Mouse (Mus musculus) cortical plate, adult 2 months (tissue): ENCODE data around the gene Tns1.

ENCODE experiments used
- CTCF ChIP-seq: fragments of 200-500 bp; IDR thresholded peaks from 2 replicates; pipeline ENCODE4 v1.5.1; 2011; ENCODE audit warnings: mild to moderate bottlenecking, control low read depth, low read length; ENCODE audit not compliant: insufficient read depth; ENCODE audit errors: extremely low read depth
- POLR2A ChIP-seq: fragments of 200-500 bp; IDR thresholded peaks from 2 replicates; pipeline ENCODE4 v1.6.1; 2011; ENCODE audit warnings: mild to moderate bottlenecking, low read length, control low read depth; ENCODE audit not compliant: insufficient read depth; ENCODE audit errors: extremely low read depth

- no peak for TF ChIP-seq CTCF
- TF ChIP-seq POLR2A, result no peak
Observed at GRCm38 (mm10) chr1:74070745-74071144, 53.5 kb downstream of the Tns1 start.
